Mouse (Mus musculus): ENCODE results near the gene Slc13a5.

GRCm38 (mm10) chr11:72307461-72307860, 40.4 kb upstream of the Slc13a5 start:
- no peak for TF ChIP-seq CTCF (IDR thresholded peaks at IDR 0.05; ENCODE audit: control insufficient read depth, insufficient read depth, insufficient replicate concordance, low read depth, low read length)
- no peak for TF ChIP-seq POLR2A (IDR thresholded peaks at IDR 0.05; ENCODE audit: control insufficient read depth, low read depth, low read length)

Data from testis, adult 2 months (tissue).